Mouse (Mus musculus): ENCODE measurements around the gene Wdr54. TPM values are rescaled to one million over a fixed set of nuclear protein-coding genes. Genes with fewer than 3 reads are reported as not detected.

Gene Wdr54
- polyA plus RNA-seq, 1 experiment, result 0.77 TPM

GRCm38 (mm10) chr6:83108762-83109668 is 47.2 kb downstream of the Wdr54 start, which contains the start of gene Mrpl53:
Mrpl53 (plus strand) TSS chr6:83109040.
- TF ChIP-seq CTCF (IDR thresholded peaks at IDR 0.05; ENCODE audit: extremely low read depth, insufficient read depth, insufficient read length, insufficient replicate concordance), result no peak; the same call in 1 of the 2 replicates
- peak; percentile 61 for TF ChIP-seq POLR2A (IDR thresholded peaks at IDR 0.05; ENCODE audit: low read depth, low read length)
- no peaks in the 10 kb centered on the region for H3K36me3 ChIP-seq (ENCODE audit: control insufficient read depth, insufficient read depth, low read length)
- under 1% methylated on average over 76 of the region's 76 CpGs for WGBS
- peak within 1 kb of the TSS; percentile 88 for H3K27ac ChIP-seq (ENCODE audit: insufficient read depth, low read length)
- peak in 1 of 2 experiments; percentile 75 for DNase-seq (ENCODE audit: low read depth in 1 of 2, low spot score in 2 of 2)
- H3K4me1 ChIP-seq (ENCODE audit: control insufficient read depth, insufficient read depth, insufficient read length), result peaks cover 2% of the 10 kb centered on the region; the same call in 1 of the 2 replicates
- no peaks in the 10 kb centered on the region for H3K27me3 ChIP-seq (ENCODE audit: control insufficient read depth, insufficient read depth, low read length)
- peak within 1 kb of the TSS; percentile 93 for H3K4me3 ChIP-seq (ENCODE audit: extremely low read depth, insufficient read depth, insufficient read length)

- H3K4me3 ChIP-seq (ENCODE audit: extremely low read depth, insufficient read depth, insufficient read length), result no peak overlapping the region
- no peaks in the 10 kb centered on the region for H3K27me3 ChIP-seq (ENCODE audit: control insufficient read depth, insufficient read depth, low read length)
- no peaks in the 10 kb centered on the region; the same call in 1 of the 2 replicates for H3K36me3 ChIP-seq (ENCODE audit: control insufficient read depth, insufficient read depth, low read length)
- peak; percentile 76; the same call in 1 of the 2 replicates for TF ChIP-seq CTCF (IDR thresholded peaks at IDR 0.05; ENCODE audit: extremely low read depth, insufficient read depth, insufficient read length, insufficient replicate concordance)
- no peak for TF ChIP-seq POLR2A (IDR thresholded peaks at IDR 0.05; ENCODE audit: low read depth, low read length)
- H3K4me1 ChIP-seq (ENCODE audit: control insufficient read depth, insufficient read depth, insufficient read length), result peaks cover 7% of the 10 kb centered on the region; the same call in 1 of the 2 replicates
- no peak overlapping the region for H3K27ac ChIP-seq (ENCODE audit: insufficient read depth, low read length)
- DNase-seq (ENCODE audit: low read depth in 1 of 2, low spot score in 2 of 2), result peak in 1 of 2 experiments; percentile 74
- WGBS, result 50% methylated on average over 13 of the region's 13 CpGs
Measured at GRCm38 (mm10) chr6:83107566-83108400, 48.4 kb downstream of the Wdr54 start.

- no peak for DNase-seq (ENCODE audit: low read depth in 1 of 2, low spot score in 2 of 2)
Measured at GRCm38 (mm10) chr6:83104158-83104557, 52.0 kb downstream of the Wdr54 start.

GRCm38 (mm10) chr6:83103130-83103650 is 53.0 kb downstream of the Wdr54 start:
- H3K4me1 ChIP-seq (ENCODE audit: control insufficient read depth, insufficient read depth, insufficient read length), result peaks cover 13% of the 10 kb centered on the region
- no peak overlapping the region for H3K4me3 ChIP-seq (ENCODE audit: extremely low read depth, insufficient read depth, insufficient read length)
- no peaks in the 10 kb centered on the region; the same call in 1 of the 2 replicates for H3K36me3 ChIP-seq (ENCODE audit: control insufficient read depth, insufficient read depth, low read length)
- no peak for DNase-seq (ENCODE audit: low read depth in 1 of 2, low spot score in 2 of 2)
- H3K27ac ChIP-seq (ENCODE audit: insufficient read depth, low read length), result no peak overlapping the region
- no peaks in the 10 kb centered on the region for H3K27me3 ChIP-seq (ENCODE audit: control insufficient read depth, insufficient read depth, low read length)
- no peak for TF ChIP-seq CTCF (IDR thresholded peaks at IDR 0.05; ENCODE audit: extremely low read depth, insufficient read depth, insufficient read length, insufficient replicate concordance)
- TF ChIP-seq POLR2A (IDR thresholded peaks at IDR 0.05; ENCODE audit: low read depth, low read length), result no peak
- WGBS, result 93% methylated on average over 11 of the region's 11 CpGs

More at GRCm38 (mm10) chr6:83104158-83104557, 52.0 kb downstream of the Wdr54 start:
- Histone ChIP-seq H3K27me3 (ENCODE audit: control insufficient read depth, insufficient read depth, low read length) (no peaks in the 10 kb centered on the region), H3K27ac (ENCODE audit: insufficient read depth, low read length) (no peak overlapping the region), H3K36me3 (ENCODE audit: control insufficient read depth, insufficient read depth, low read length) (no peaks in the 10 kb centered on the region; the same call in 1 of the 2 replicates), H3K4me3 (ENCODE audit: extremely low read depth, insufficient read depth, insufficient read length) (no peak overlapping the region), H3K4me1 (ENCODE audit: control insufficient read depth, insufficient read depth, insufficient read length) (peaks cover 13% of the 10 kb centered on the region)
- no peak for TF ChIP-seq CTCF (IDR thresholded peaks at IDR 0.05; ENCODE audit: extremely low read depth, insufficient read depth, insufficient read length, insufficient replicate concordance)
- no peak for TF ChIP-seq POLR2A (IDR thresholded peaks at IDR 0.05; ENCODE audit: low read depth, low read length)
- WGBS, result 89% methylated on average over 4 of the region's 4 CpGs

GRCm38 (mm10) chr6:83101688-83102556 is 54.3 kb downstream of the Wdr54 start:
- under 1% methylated on average over 74 of the region's 74 CpGs for WGBS
- TF ChIP-seq POLR2A (IDR thresholded peaks at IDR 0.05; ENCODE audit: low read depth, low read length) (no peak), CTCF (IDR thresholded peaks at IDR 0.05; ENCODE audit: extremely low read depth, insufficient read depth, insufficient read length, insufficient replicate concordance) (peak; percentile 60)
- Histone ChIP-seq H3K4me1 (ENCODE audit: control insufficient read depth, insufficient read depth, insufficient read length) (peaks cover 13% of the 10 kb centered on the region), H3K27ac (ENCODE audit: insufficient read depth, low read length) (peak overlapping the region; percentile 70), H3K27me3 (ENCODE audit: control insufficient read depth, insufficient read depth, low read length) (no peaks in the 10 kb centered on the region), H3K36me3 (ENCODE audit: control insufficient read depth, insufficient read depth, low read length) (no peaks in the 10 kb centered on the region; the same call in 1 of the 2 replicates), H3K4me3 (ENCODE audit: extremely low read depth, insufficient read depth, insufficient read length) (peak overlapping the region; percentile 68)
- DNase-seq (ENCODE audit: low read depth in 1 of 2, low spot score in 2 of 2), result peak in 1 of 2 experiments; percentile 63

All from spleen, adult 2 months (tissue).